Mouse (Mus musculus) macrophage (primary cell): ENCODE measurements around the gene Glyatl3. TPM values are rescaled to one million over a fixed set of nuclear protein-coding genes. Genes with fewer than 3 reads are reported as not detected.

Experiments used
- H3K27ac ChIP-seq: fragments of 350-480 bp; formaldehyde crosslinking; 2 replicates; pipeline ENCODE4 v1.9.0; 2021
- H3K36me3 ChIP-seq: fragments of 350-480 bp; formaldehyde crosslinking; 2 replicates; pipeline ENCODE4 v1.9.0; 2021; ENCODE audit errors: inconsistent target
- H3K4me3 ChIP-seq: fragments of 350-480 bp; formaldehyde crosslinking; 2 replicates; pipeline ENCODE4 v1.9.0; 2021; ENCODE audit errors: inconsistent target
- H3K79me2 ChIP-seq: fragments of 350-480 bp; formaldehyde crosslinking; 2 replicates; pipeline ENCODE4 v1.9.0; 2021; ENCODE audit errors: inconsistent target
- WGBS: methylation state at CpG from one replicate; pipeline ENCODE4 v1.1.7; 2026; ENCODE audit warnings: inconsistent platforms; ENCODE audit not compliant: missing documents; 5-methylcytosine and 5-hydroxymethylcytosine counted together
- polyA plus RNA-seq: library from polyadenylated mRNA; stranded (reverse); fragments of 250-400 nt; gene quantifications from 3 replicates; pipeline ENCODE4 v1.2.4, GENCODE M21; 2018; ENCODE audit warnings: inconsistent platforms
- total RNA-seq, 78 experiments: library from RNA; depleted of rRNA; stranded (reverse); fragments of 250-400 nt; gene quantifications; 1 replicate in 9 of 78; 2 replicates in 24 of 78; 3 replicates in 43 of 78; 4 replicates in 2 of 78; pipeline ENCODE4 v1.2.4; 2018; ENCODE audit warnings: inconsistent platforms in 56 of 78

Gene Glyatl3
- total RNA-seq (2018; cell fraction: chromatin; rRNA removed): not detected
- not detected for total RNA-seq (2018; cell fraction: cytosol; rRNA removed)
- not detected for total RNA-seq (2018; cell fraction: nucleus; rRNA removed)
- not detected in 3 replicates for polyA plus RNA-seq

DNA sequence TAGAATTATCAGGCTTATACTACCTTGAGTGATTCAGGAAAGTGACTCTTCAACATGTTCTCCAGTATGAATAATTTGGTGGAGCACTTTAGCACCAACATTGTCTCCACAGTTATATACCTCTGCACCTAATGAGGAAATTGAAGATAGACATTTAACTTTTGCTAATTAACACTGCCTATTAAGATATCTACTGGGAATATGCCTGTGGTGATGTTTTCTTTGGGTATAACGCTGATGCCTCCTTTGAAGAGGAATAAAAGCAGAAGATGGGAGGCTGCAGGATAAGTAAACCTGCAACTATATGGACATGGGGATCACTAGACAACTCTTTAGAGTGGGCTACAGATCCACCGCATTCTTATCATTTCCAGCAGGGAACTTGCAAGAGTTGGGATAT lies at the start of gene Glyatl3:
Glyatl3 (minus strand) TSS at position 101 of the 400 bp plus-strand sequence.
- 89% methylated on average over 2 of the region's 2 CpGs for WGBS
- H3K27ac ChIP-seq: no peak within 1 kb of the TSS
- no peaks in the 10 kb centered on the region for H3K36me3 ChIP-seq
- no peak within 1 kb of the TSS for H3K4me3 ChIP-seq
- H3K79me2 ChIP-seq: no peaks in the 10 kb centered on the region

- 82% methylated on average over 3 of the region's 3 CpGs for WGBS
- Histone ChIP-seq H3K27ac (0 out of 2 replicates have a peak overlapping the region, but pooled peaks have one; percentile 13), H3K36me3 (peaks cover 61% of the 10 kb centered on the region), H3K4me3 (no peak overlapping the region), H3K79me2 (no peaks in the 10 kb centered on the region)
Observed at GRCm38 (mm10) chr17:40948518-40948917, 34.4 kb upstream of the Glyatl3 start.

- H3K79me2 ChIP-seq: peaks cover 19% of the 10 kb centered on the region
- peak within 1 kb of the TSS; percentile 81 for H3K27ac ChIP-seq
- peak within 1 kb of the TSS; percentile 87 for H3K4me3 ChIP-seq
- H3K36me3 ChIP-seq: peaks cover 2% of the 10 kb centered on the region
- WGBS: under 1% methylated on average over 50 of the region's 50 CpGs
Observed at GRCm38 (mm10) chr17:40934420-40935231, 20.5 kb upstream of the Glyatl3 start, which contains the start of the genes Mut and Cenpq. Gene Mut (plus strand): TSS chr17:40934685. Gene Cenpq (minus strand): TSS chr17:40935047.

GRCm38 (mm10) chr17:40933985-40934384 lies 19.8 kb upstream of the Glyatl3 start:
- peak overlapping the region; percentile 87 for H3K4me3 ChIP-seq
- peak overlapping the region; percentile 81 for H3K27ac ChIP-seq
- peaks cover 19% of the 10 kb centered on the region for H3K79me2 ChIP-seq
- H3K36me3 ChIP-seq: no peaks in the 10 kb centered on the region; the same call in 1 of the 2 replicates
- 3% methylated on average over 14 of the region's 14 CpGs for WGBS

GRCm38 (mm10) chr17:40915499-40915898 lies 1.3 kb upstream of the Glyatl3 start:
- 100% methylated on average over 1 of the region's 2 CpGs for WGBS
- Histone ChIP-seq H3K27ac (no peak overlapping the region), H3K4me3 (no peak overlapping the region), H3K36me3 (no peaks in the 10 kb centered on the region), H3K79me2 (no peaks in the 10 kb centered on the region)

DNA sequence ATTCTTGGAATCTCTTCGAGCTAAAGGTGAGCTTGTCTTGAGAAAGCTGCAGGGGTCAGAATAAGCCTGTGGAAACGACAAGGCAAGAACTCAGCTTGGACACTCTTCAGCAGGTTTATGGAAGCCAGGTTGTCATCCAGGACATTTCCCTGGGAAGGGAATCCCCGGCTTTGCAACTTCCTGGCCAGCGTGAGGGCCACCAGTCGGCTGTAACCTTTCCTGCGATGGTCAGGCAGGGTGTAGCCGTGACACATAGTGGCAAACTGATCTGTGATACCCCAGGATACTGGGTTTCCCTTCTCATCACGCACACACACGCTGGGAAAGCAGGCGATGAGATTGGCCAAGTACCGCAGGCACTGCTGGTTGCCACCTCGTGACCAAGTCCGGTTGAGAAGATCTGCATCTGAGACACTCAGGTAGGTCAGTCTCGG lies 9.4 kb downstream of the Glyatl3 start:
- H3K79me2 ChIP-seq: no peaks in the 10 kb centered on the region
- no peak overlapping the region for H3K27ac ChIP-seq
- H3K4me3 ChIP-seq: no peak overlapping the region
- 15% methylated on average over 14 of the region's 14 CpGs for WGBS
- H3K36me3 ChIP-seq: no peaks in the 10 kb centered on the region

GRCm38 (mm10) chr17:40904056-40904597 lies 10.0 kb downstream of the Glyatl3 start:
- H3K36me3 ChIP-seq: no peaks in the 10 kb centered on the region
- H3K79me2 ChIP-seq: no peaks in the 10 kb centered on the region
- no peak overlapping the region for H3K4me3 ChIP-seq
- WGBS: 52% methylated on average over 10 of the region's 11 CpGs
- H3K27ac ChIP-seq: no peak overlapping the region

GRCm38 (mm10) chr17:40903345-40903744 lies 10.8 kb downstream of the Glyatl3 start:
- Histone ChIP-seq H3K27ac (no peak overlapping the region), H3K36me3 (no peaks in the 10 kb centered on the region), H3K4me3 (no peak overlapping the region), H3K79me2 (no peaks in the 10 kb centered on the region)
- WGBS: 71% methylated on average over 4 of the region's 4 CpGs

- 89% methylated on average over 4 of the region's 4 CpGs for WGBS
- H3K36me3 ChIP-seq: no peaks in the 10 kb centered on the region
Observed at GRCm38 (mm10) chr17:40899783-40900363, 14.3 kb downstream of the Glyatl3 start.

GRCm38 (mm10) chr17:40896863-40897262 lies 17.3 kb downstream of the Glyatl3 start:
- WGBS: 67% methylated on average over 1 of the region's 1 CpGs
- Histone ChIP-seq H3K27ac (no peak overlapping the region), H3K79me2 (no peaks in the 10 kb centered on the region), H3K4me3 (no peak overlapping the region), H3K36me3 (no peaks in the 10 kb centered on the region)

More at GRCm38 (mm10) chr17:40899783-40900363, 14.3 kb downstream of the Glyatl3 start:
- Histone ChIP-seq H3K27ac (no peak overlapping the region), H3K4me3 (no peak overlapping the region), H3K79me2 (no peaks in the 10 kb centered on the region)

DNA sequence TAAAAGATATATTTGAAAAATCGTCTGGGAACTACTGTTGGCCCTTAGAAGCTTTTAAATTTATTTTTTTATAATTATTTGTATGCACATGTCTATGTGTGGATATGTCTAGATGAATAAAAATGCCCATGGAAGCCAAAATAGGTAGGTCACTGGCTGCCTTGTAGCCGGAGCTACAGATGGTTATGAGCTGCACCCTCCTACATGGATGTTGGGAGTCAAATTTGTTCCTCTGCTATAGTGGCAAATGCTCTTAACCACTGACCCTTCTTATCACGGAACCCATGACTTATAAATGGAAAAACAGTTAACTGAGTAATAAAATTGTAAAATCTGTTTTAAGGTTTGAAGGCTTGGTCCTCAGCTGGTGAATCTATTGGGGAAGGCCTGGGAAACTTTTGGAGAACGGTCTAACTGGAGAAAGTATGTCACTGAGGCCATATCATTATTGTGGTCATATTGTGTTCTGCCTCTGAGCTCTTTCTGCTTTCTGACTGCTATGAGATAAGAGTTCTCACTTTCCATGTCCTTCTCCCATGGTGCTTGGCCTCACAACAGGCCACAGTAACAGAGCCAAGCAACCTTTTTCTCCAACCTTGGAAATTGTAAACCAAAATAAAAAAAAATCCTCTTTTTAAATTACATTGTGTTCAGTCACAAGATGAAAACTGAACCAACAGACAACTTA lies 26.2 kb downstream of the Glyatl3 start:
- Histone ChIP-seq H3K27ac (no peak overlapping the region), H3K36me3 (no peaks in the 10 kb centered on the region), H3K79me2 (no peaks in the 10 kb centered on the region), H3K4me3 (no peak overlapping the region)
- 90% methylated on average over 3 of the region's 4 CpGs for WGBS

- Histone ChIP-seq H3K27ac (no peak overlapping the region), H3K36me3 (no peaks in the 10 kb centered on the region), H3K79me2 (no peaks in the 10 kb centered on the region), H3K4me3 (no peak overlapping the region)
- 91% methylated on average over 4 of the region's 4 CpGs for WGBS
Observed at GRCm38 (mm10) chr17:40885155-40885554, 29.0 kb downstream of the Glyatl3 start.

DNA sequence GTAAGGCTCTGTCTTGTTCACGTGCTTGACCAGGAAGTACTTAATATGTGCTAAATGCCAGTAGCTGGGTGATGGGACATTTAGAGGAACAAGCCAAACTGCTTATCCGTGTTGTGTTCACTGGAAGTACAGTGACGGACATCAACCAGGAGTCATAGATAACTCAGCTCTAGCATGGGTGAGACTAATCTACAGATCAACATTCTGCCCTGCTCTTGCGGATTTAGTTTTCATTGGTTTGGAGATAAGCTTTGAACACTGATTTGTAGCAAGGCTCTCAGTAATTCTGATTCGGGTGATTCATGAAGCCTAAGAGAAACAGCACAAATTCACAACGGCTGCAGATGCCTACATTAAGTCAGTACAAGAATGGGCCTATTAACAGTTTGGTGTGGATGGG lies 32.0 kb downstream of the Glyatl3 start:
- no peak overlapping the region for H3K27ac ChIP-seq
- H3K79me2 ChIP-seq: no peaks in the 10 kb centered on the region
- no peaks in the 10 kb centered on the region for H3K36me3 ChIP-seq
- H3K4me3 ChIP-seq: no peak overlapping the region
- 95% methylated on average over 6 of the region's 6 CpGs for WGBS

DNA sequence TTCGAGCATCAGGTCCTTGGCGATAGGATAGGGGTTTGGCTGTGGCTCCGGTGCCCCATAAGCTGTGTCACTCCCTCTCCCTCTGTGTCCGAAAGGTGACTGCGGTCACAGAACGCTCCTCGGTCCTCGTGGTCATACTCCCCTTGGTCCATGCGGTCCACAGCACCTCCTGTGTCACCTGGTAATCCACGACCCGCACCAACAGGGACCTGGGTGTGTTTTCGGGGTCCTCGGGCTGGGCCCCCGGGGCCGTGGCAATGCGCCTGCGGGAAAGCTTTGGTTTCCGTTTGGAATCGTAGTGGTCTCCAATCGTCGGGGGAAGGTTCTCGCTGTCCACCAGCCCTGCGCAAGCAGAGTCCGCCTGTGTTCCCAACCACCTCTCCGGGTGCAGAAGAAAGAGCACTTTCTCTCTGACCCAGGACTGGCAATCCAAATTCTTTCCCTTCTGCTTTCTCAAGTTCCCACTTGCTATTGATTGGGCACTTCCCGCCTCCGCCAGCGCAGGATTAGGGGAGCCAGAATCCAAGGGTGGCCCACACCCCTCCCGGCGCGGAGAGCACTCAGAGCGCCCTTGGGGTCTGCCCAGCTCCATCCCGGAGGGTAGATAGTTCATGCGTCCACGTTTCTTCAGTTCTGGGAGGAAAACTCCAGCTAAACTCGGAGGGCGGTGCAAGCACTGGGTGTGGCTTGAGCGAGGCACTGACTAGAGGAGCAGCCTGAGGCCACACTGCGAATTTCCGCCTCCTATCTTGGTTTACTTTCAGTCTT lies 34.0 kb downstream of the Glyatl3 start, which contains the start of gene 9130008F23Rik:
9130008F23Rik (minus strand) TSS at position 636 of the 768 bp plus-strand sequence.
- peak within 1 kb of the TSS; percentile 96 for H3K4me3 ChIP-seq
- H3K79me2 ChIP-seq: no peaks in the 10 kb centered on the region
- no peaks in the 10 kb centered on the region for H3K36me3 ChIP-seq
- WGBS: 1% methylated on average over 38 of the region's 40 CpGs
- peak within 1 kb of the TSS; percentile 61 for H3K27ac ChIP-seq
